Comparison of ENCODE assay signal across 10 mouse cellular contexts in genomic region chr7:123014729-123015128, GRCm38 (mm10).
"Had no signal": no experiment of that assay in that cellular context is flagged by ENCODE, and none has a peak within 500 bp of the region (broad histone marks: within the 10 kb centered on the region; RNA-seq: fewer than 3 reads in every experiment).

No protein-coding gene starts in this region.

- DNase-seq: layer of hippocampus, adult 9-11 months; liver, embryonic 13.5 days; lung, adult 2 months; lung, postnatal 14 days; lung, postnatal 4 days; midbrain, embryonic 14.5 days; right cerebral cortex, postnatal 4 days; thymus, adult 2 months; thymus, postnatal 14 days; thymus, postnatal 4 days had no signal
